Mouse (Mus musculus): ENCODE measurements around the gene Egf.

DNA sequence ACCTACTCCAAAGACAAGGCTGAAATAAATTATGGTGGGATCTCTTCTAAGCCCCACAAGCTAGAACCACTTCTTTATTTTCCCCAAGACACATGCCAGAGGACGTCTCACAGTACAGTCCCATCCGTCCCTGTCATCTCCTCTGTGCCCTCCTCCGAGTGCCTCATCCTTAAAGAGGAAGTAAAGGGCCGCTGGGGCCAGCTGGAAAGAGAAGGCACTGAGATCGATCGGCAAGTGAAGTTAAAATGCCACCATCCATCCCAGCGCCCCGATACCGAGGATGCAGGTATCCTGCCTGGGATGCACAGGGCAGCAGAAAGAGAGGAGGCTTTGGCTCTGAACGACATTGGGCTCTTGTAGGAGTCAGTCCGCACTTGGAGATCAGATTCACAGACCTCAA, 97.3 kb downstream of the Egf start:
- TF ChIP-seq TAL1 (IDR thresholded peaks at IDR 0.05; ENCODE audit: low read length) (no peak), GATA1 (IDR thresholded peaks at IDR 0.05; ENCODE audit: low read length) (no peak)

All from erythroblast, embryonic 14.5 days (primary cell).